7 mouse cellular contexts compared by ENCODE assay signal in the genomic region with DNA sequence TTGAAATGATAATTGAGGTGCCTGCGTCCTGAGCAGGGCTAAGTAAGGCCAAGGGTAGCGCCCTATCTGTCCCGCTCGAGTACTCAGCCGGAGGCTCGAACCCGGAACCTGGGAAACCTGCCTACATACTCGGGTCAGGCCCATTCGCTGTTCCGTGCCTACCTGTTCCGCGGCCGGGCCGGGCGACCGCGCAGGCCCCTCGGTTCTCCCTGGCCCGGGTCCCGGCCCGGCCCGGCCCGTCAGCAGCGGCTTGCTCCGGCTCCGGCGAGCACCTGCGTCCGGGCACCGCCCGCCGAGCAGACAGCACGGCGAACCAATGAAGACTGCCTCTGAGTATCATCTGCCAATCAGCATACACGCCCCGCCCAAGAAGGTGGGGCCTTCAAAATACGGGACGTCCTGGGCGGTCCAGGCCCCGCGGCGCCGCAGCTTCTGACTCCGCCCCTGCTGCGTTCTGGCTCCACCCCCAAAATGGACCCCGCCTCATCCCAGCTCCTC. TPM values are rescaled to one million over a fixed set of nuclear protein-coding genes. Genes with fewer than 3 reads are reported as not detected.
A peak's percentile ranks its signal among the peaks of the same experiment; 100 is the strongest.
DNase-seq lines count a peak whose midpoint lies in the region; ATAC-seq lines count a peak whose summit lies in the region.

A gene (minus strand): TSS at position 287 of the 498 bp plus-strand sequence.

- no peaks in the 10 kb centered on the region for H3K9me3 ChIP-seq in intestine, embryonic 15.5 days
- no peaks in the 10 kb centered on the region for H3K9me3 ChIP-seq in midbrain, embryonic 10.5 days (replicated peaks)

- H3K4me1 ChIP-seq in intestine, embryonic 15.5 days (replicated peaks), result no peaks in the 10 kb centered on the region
- peaks cover 6% of the 10 kb centered on the region for H3K4me1 ChIP-seq in midbrain, embryonic 10.5 days

- peak; percentile 100 for ATAC-seq in intestine, embryonic 15.5 days

- intact Hi-C loops in gastrocnemius, postnatal 36 days (cut with DNase I), result no loop called here
- intact Hi-C loops in left cerebral cortex, postnatal 25 days (cut with DNase I), result no loop called here

- peak within 1 kb of the TSS; percentile 78 for H3K4me2 ChIP-seq in intestine, embryonic 15.5 days (replicated peaks)

- H3K9ac ChIP-seq in intestine, embryonic 15.5 days, result peak within 1 kb of the TSS; percentile 68

- DNase-seq in adrenal gland, adult 2 months, result peak; percentile 99
- peak; percentile 91 for DNase-seq in embryo, embryonic 11.5 days (ENCODE audit: low read depth, low spot score)
- peak; percentile 98 for DNase-seq in gastrocnemius, postnatal 36 days
- peak; percentile 95 to 98 for DNase-seq in left cerebral cortex, postnatal 25 days (ENCODE audit: low spot score in 2 of 2)
- peak; percentile 96 for DNase-seq in midbrain, embryonic 10.5 days (ENCODE audit: low spot score)
- DNase-seq in right cerebral cortex, postnatal 4 days, result peak; percentile 93

- no peaks in the 10 kb centered on the region for H3K36me3 ChIP-seq in intestine, embryonic 15.5 days
- H3K36me3 ChIP-seq in midbrain, embryonic 10.5 days, result 0 out of 2 replicates have a peak, but pooled peaks cover 3% of the 10 kb centered on the region

- H3K27ac ChIP-seq in intestine, embryonic 15.5 days, result peak within 1 kb of the TSS; percentile 54; the same call in 1 of the 2 replicates
- H3K27ac ChIP-seq in midbrain, embryonic 10.5 days (replicated peaks), result peak within 1 kb of the TSS; percentile 90

- H3K4me3 ChIP-seq in intestine, embryonic 15.5 days (replicated peaks), result peak within 1 kb of the TSS; percentile 89
- peak within 1 kb of the TSS; percentile 88 for H3K4me3 ChIP-seq in midbrain, embryonic 10.5 days

- under 1% methylated on average over 45 of the region's 46 CpGs for WGBS in intestine, embryonic 15.5 days
- under 1% methylated on average over 43 of the region's 46 CpGs for WGBS in midbrain, embryonic 10.5 days

- H3K27me3 ChIP-seq in intestine, embryonic 15.5 days (replicated peaks), result no peaks in the 10 kb centered on the region
- H3K27me3 ChIP-seq in midbrain, embryonic 10.5 days (ENCODE audit: low read depth, poor library complexity, severe bottlenecking), result no peaks in the 10 kb centered on the region

RNA-seq across cellular contexts. Expression of the gene that starts here (rescaled TPM):
- total RNA-seq in adrenal gland, adult 2 months (2021), result 100 to 1,000 TPM; 112 to 117 TPM
- polyA plus RNA-seq in adrenal gland, adult 2 months (2012; rRNA removed), result 150 and 170 TPM in 2 replicates
- total RNA-seq in gastrocnemius, postnatal 36 days (2021), result 10 to 100 TPM; 83.8 to 92.6 TPM
- 49.4 and 52.7 TPM in 2 replicates for polyA plus RNA-seq in intestine, embryonic 15.5 days (2015; fragmentation: Nextera tagmentation; extraction: Ambion mirVana)
- 10 to 100 TPM; 86.1 to 87.2 TPM for total RNA-seq in left cerebral cortex, postnatal 25 days (2021)
- polyA plus RNA-seq in midbrain, embryonic 10.5 days (2016; fragmentation: Nextera tagmentation; extraction: Ambion mirVana), result 35.5 and 39.5 TPM in 2 replicates

Comparison
In these comparisons a context has a peak if more than half of its experiments do, and no peak if none do; other contexts are left out.
1. Peak in every context shown above with its lines: DNase-seq, ATAC-seq, H3K4me3 ChIP-seq and H3K27ac ChIP-seq.